In genomic region chr11:33873071-33873781, GRCm38 (mm10) we compare ENCODE assay signal across 7 mouse cellular contexts.
DNase-seq lines count a peak whose midpoint lies in the region; ATAC-seq lines count a peak whose summit lies in the region.

No protein-coding gene starts in this region.

- H3K36me3 ChIP-seq in heart, embryonic 15.5 days, result no peaks in the 10 kb centered on the region

- peak overlapping the region; percentile 59 for H3K27ac ChIP-seq in heart, embryonic 15.5 days

- peak; percentile 75 for ATAC-seq in heart, embryonic 15.5 days (replicated peaks; ENCODE audit: insufficient number of reproducible peaks, insufficient read depth, low FRiP score, low read depth)

- WGBS in heart, embryonic 15.5 days, result 41% methylated on average over 10 of the region's 10 CpGs

- DNase-seq in MEL-GATA-1-ER (ENCODE audit: extremely low read depth, low read depth) (peak; percentile 57), liver (peak; percentile 78)
- peak; percentile 52 to 64 for DNase-seq in adrenal gland, postnatal 36 days
- peak; percentile 15 for DNase-seq in retina, embryonic 14.5 days (ENCODE audit: low spot score)
- DNase-seq in cerebellum, adult 18-20 months, result no peak
- no peak for DNase-seq in left cerebral cortex, adult 18-20 months (ENCODE audit: low spot score in 2 of 2)

- H3K9me3 ChIP-seq in heart, embryonic 15.5 days (replicated peaks), result no peaks in the 10 kb centered on the region

- no peak overlapping the region; the same call in 1 of the 2 replicates for H3K4me2 ChIP-seq in heart, embryonic 15.5 days

- no peak overlapping the region for H3K4me3 ChIP-seq in heart, embryonic 15.5 days

- H3K27me3 ChIP-seq in heart, embryonic 15.5 days, result no peaks in the 10 kb centered on the region

- peaks cover 22% of the 10 kb centered on the region for H3K4me1 ChIP-seq in heart, embryonic 15.5 days (replicated peaks)

- no peak overlapping the region for H3K9ac ChIP-seq in heart, embryonic 15.5 days

Comparison
In these comparisons a context has a peak if more than half of its experiments do, and no peak if none do; other contexts are left out.
1. DNase-seq: peak in MEL-GATA-1-ER (single experiment), adrenal gland, postnatal 36 days (2 of 2), liver (single experiment) and retina, embryonic 14.5 days (single experiment); none in cerebellum, adult 18-20 months (0 of 2) and left cerebral cortex, adult 18-20 months (0 of 2).